Mouse (Mus musculus) CD4-positive naive resting alpha-beta T cell, adult 76 days (primary cell): ENCODE results near the gene Trim3. TPM values are rescaled to one million over a fixed set of nuclear protein-coding genes. Genes with fewer than 3 reads are reported as not detected.

Experiments used
- total RNA-seq: library from RNA; stranded (reverse); gene quantifications from one replicate; pipeline ENCODE4 v1.2.4, GENCODE M21; 2023

Gene Trim3
- 16.6 TPM for total RNA-seq

DNA sequence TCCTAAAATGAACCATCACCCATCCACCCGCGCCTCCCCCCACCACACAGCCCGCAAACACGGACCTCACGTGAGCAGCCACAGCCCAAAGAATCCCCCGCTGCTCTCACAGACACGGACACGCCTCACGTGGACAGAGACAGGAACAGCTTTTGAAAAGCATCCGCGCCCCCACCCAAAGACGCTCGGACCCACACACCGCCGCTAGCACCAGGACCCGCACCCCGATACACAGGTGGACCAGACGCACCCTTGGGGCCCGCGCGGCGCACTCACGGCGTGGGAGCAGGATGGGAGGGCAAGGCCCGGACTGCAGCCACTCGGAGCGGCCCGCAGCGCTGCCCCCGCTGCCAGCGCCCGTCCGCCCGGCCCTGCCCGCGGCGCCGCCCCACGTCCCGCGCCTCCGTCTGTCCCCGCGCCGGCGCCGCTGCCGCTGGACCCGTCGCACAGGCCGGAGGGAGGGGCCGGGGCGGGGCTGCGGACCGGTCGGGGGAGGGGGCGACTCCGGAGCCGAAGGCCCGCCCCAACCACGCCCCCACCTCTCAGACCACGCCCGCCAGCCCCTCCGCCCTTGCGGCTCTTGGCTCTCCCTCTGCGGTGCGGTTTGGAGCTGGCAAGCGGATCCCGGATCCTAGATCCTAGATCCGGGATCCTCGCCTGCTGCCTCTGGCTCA, at the start of gene Trim3:
TSS of gene Trim3 (minus strand) at position 445 of the 674 bp plus-strand sequence.

DNA sequence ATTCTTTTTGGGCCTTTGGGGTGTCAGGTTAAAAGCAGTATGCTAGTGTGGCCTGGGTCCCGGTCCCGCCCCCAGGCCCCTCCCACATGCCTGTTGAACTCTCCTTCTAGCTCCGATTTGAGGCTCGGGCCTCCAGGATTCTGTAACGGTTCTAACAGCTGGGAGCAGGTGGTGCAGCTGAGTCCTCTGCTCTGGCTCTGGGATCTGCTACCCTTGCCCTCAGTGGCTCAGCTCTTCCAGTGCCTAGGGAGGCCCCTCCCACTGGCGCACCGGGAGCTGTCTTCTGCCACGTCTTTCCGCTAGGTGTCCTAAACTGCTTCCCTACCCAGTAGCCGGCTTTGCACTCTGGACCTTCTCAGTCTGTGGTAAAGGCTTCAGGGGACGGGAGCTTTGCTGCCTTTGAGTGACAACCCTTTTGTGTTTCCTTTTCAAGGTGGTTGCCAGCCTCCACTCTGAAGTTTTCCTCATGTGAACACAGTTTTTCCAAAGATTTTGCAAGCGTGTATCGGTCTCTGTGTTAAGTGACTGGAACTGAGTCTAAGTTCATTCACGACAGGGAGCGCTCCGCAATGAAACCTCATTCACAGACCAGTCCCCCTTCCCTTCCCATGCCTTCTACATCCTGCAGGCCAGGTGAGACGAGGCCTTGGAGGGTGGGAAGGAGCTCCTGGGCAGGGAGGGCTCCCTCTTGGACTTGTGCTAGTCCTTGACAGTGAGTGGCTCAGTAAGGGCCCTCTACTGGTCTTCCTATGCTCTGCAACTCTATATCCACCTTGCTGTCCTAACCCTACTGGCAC, 17.5 kb upstream of the Trim3 start, which contains the start of gene Dnhd1:
TSS of gene Dnhd1 (plus strand) at position 189 of the 797 bp plus-strand sequence.

DNA sequence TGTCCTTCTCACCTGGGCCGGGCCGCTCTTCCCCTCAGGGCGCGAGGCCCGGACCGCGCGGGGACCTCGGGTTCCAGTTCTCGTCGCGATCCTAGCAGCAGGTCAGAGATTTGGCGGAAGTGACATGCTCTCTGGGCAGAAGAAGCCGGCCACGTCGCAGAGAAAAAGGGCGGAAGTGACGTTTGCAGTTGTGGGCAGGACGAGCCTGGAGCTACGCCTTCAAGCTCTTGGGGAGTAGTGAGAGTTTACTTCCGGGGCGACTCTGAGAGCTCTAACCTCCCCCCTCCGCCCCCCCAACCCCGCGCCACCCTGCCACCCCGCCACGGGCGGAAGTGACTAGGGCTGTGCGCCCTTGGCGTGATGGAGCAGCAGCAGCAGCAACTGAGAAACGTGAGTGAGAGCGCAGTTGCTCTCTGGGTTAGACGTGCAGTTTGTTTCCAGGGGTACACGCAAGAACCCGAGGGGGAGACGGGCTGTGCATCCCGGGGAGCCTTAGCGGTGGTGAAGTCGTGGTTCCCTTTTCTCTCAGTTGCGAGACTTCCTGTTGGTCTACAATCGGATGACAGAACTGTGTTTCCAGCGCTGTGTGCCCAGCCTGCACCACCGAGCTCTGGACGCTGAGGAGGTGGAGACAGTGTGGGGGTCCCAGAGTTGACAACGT, 7.0 kb upstream of the Trim3 start, which contains the start of the genes Arfip2 and Gm45799:
TSS of gene Arfip2 (minus strand) at position 184 of the 661 bp plus-strand sequence.
TSS of gene Gm45799 (plus strand) at position 320 of the 661 bp plus-strand sequence.

DNA sequence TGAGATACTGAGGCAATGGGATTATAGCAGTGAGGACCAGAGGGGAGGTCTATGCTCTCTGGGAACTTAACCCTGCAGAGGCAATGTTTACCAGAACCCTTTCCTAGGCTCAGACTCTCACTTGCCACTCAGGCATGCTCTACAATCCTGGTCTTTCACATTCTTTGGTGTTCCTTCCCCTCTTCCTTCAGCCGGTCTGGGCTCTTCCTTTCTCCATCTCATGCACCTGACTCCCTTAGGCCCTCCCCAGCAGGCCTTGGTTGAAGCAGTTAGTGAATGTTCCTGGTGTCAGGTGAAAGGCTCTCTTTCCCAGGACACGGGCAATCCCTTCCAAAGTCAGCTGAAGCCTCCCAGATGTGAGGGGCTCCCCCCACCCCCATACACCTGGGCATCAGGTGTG, 6.4 kb upstream of the Trim3 start, which contains the start of gene Timm10b:
TSS of gene Timm10b (plus strand) at position 301 of the 400 bp plus-strand sequence.

GRCm38 (mm10) chr7:105581094-105581703, 52.2 kb downstream of the Trim3 start, which contains the start of gene Apbb1:
TSS of gene Apbb1 (minus strand) at chr7:105581653.

Other genes starting within 250 kb of the Trim3 start
- gene Fam160a2, start 233.5 kb downstream of the Trim3 start, total RNA-seq, result 31.0 TPM
- gene Cnga4, start 229.0 kb downstream of the Trim3 start, total RNA-seq, result not detected
- not detected for gene Cckbr, start 207.8 kb downstream of the Trim3 start, total RNA-seq
- gene Cavin3, start 151.3 kb downstream of the Trim3 start, total RNA-seq, result not detected
- 16.9 TPM for gene Smpd1, start 79.2 kb downstream of the Trim3 start, total RNA-seq
- gene Apbb1, start 51.9 kb downstream of the Trim3 start, total RNA-seq, result 2.1 TPM
- gene Hpx, start 33.4 kb downstream of the Trim3 start, total RNA-seq, result not detected
- 54.6 TPM for gene Timm10b, start 6.5 kb upstream of the Trim3 start, total RNA-seq
- 34.6 TPM for gene Arfip2, start 6.8 kb upstream of the Trim3 start, total RNA-seq
- 6.8 TPM for gene Gm45799, start 7.0 kb upstream of the Trim3 start, total RNA-seq
- gene Dnhd1, start 17.3 kb upstream of the Trim3 start, total RNA-seq, result 2.9 TPM
- 91.8 TPM for gene Ilk, start 103.0 kb upstream of the Trim3 start, total RNA-seq
- 22.4 TPM for gene Rrp8, start 103.8 kb upstream of the Trim3 start, total RNA-seq
- gene Taf10, start 110.8 kb upstream of the Trim3 start, total RNA-seq, result 182 TPM
- 64.8 TPM for gene Tpp1, start 118.7 kb upstream of the Trim3 start, total RNA-seq
- gene Dchs1, start 154.1 kb upstream of the Trim3 start, total RNA-seq, result not detected
- gene Mrpl17, start 177.5 kb upstream of the Trim3 start, total RNA-seq, result 43.1 TPM